19 mouse cellular contexts compared by ENCODE assay signal in genomic region chr2:33363890-33364289, GRCm38 (mm10). TPM values are rescaled to one million over a fixed set of nuclear protein-coding genes. Genes with fewer than 3 reads are reported as not detected.
DNase-seq lines count a peak whose midpoint lies in the region; ATAC-seq lines count a peak whose summit lies in the region.
"Had no signal": no experiment of that assay in that cellular context is flagged by ENCODE, and none has a peak within 500 bp of the region (broad histone marks: within the 10 kb centered on the region; RNA-seq: fewer than 3 reads in every experiment).

No protein-coding gene starts in this region.

- no peak overlapping the region for H3K9ac ChIP-seq in kidney, embryonic 16.5 days (replicated peaks; ENCODE audit: low read length)
- H3K9ac ChIP-seq in liver, embryonic 16.5 days (ENCODE audit: low read depth, low read length), result no peak overlapping the region
- H3K9ac ChIP-seq in liver, embryonic 11.5 days (ENCODE audit: low read depth, low read length), result no peak overlapping the region
- H3K9ac ChIP-seq: embryonic facial prominence, embryonic 13.5 days; forebrain, embryonic 12.5 days had no signal

- no peaks in the 10 kb centered on the region for H3K27me3 ChIP-seq in kidney, embryonic 16.5 days (ENCODE audit: insufficient read depth, low read length)
- no peaks in the 10 kb centered on the region for H3K27me3 ChIP-seq in liver, embryonic 16.5 days (ENCODE audit: control insufficient read depth, insufficient read depth, low read depth, low read length)
- H3K27me3 ChIP-seq in liver, embryonic 11.5 days (replicated peaks; ENCODE audit: control insufficient read depth, insufficient read depth, low read length), result no peaks in the 10 kb centered on the region
- H3K27me3 ChIP-seq: embryonic facial prominence, embryonic 13.5 days; forebrain, embryonic 12.5 days had no signal

- no peaks in the 10 kb centered on the region for H3K9me3 ChIP-seq in kidney, embryonic 16.5 days (ENCODE audit: low read length)
- H3K9me3 ChIP-seq in liver, embryonic 16.5 days (replicated peaks; ENCODE audit: control insufficient read depth, low read length), result no peaks in the 10 kb centered on the region
- H3K9me3 ChIP-seq in liver, embryonic 11.5 days (ENCODE audit: control insufficient read depth, low read length), result no peaks in the 10 kb centered on the region
- H3K9me3 ChIP-seq: embryonic facial prominence, embryonic 13.5 days; forebrain, embryonic 12.5 days; heart, embryonic 10.5 days had no signal

- peak; percentile 39 for DNase-seq in kidney, adult 11 months
- DNase-seq in kidney, postnatal 4 days, result no peak
- DNase-seq in kidney, adult 9 months, result peak; percentile 81
- DNase-seq in liver, embryonic 11.5 days (ENCODE audit: low spot score), result no peak
- peak; percentile 38 for DNase-seq in yolk sac, embryonic 10.5 days (ENCODE audit: low spot score)
- DNase-seq in lung, postnatal 10 days, result no peak
- DNase-seq: adrenal gland, adult 2 months; adrenal gland, postnatal 25 days; cerebellum, postnatal 36 days; gastrocnemius, postnatal 10 days; heart, adult 18-20 months; heart, postnatal 10 days; heart, postnatal 4 days had no signal

- H3K27ac ChIP-seq in kidney, embryonic 16.5 days (ENCODE audit: low read length), result no peak overlapping the region
- H3K27ac ChIP-seq in liver, embryonic 16.5 days (ENCODE audit: low read length), result peak overlapping the region; percentile 24; the same call in 1 of the 2 replicates
- H3K27ac ChIP-seq in liver, embryonic 11.5 days (ENCODE audit: low read depth, low read length), result no peak overlapping the region
- H3K27ac ChIP-seq: embryonic facial prominence, embryonic 13.5 days; forebrain, embryonic 12.5 days; heart, embryonic 10.5 days had no signal

- peaks cover 5% of the 10 kb centered on the region for H3K4me1 ChIP-seq in kidney, embryonic 16.5 days (ENCODE audit: insufficient read depth, low read length)
- H3K4me1 ChIP-seq in liver, embryonic 16.5 days (ENCODE audit: control insufficient read depth, low read depth, low read length), result peaks cover 7% of the 10 kb centered on the region
- H3K4me1 ChIP-seq in liver, embryonic 11.5 days (replicated peaks; ENCODE audit: control insufficient read depth, insufficient read depth, low read length), result 0 out of 2 replicates have a peak, but pooled peaks cover 3% of the 10 kb centered on the region
- H3K4me1 ChIP-seq: embryonic facial prominence, embryonic 13.5 days had no signal

- no peaks in the 10 kb centered on the region for H3K36me3 ChIP-seq in kidney, embryonic 16.5 days (ENCODE audit: insufficient read depth, low read length)
- H3K36me3 ChIP-seq in liver, embryonic 16.5 days (ENCODE audit: control insufficient read depth, insufficient read depth), result no peaks in the 10 kb centered on the region
- H3K36me3 ChIP-seq in liver, embryonic 11.5 days (ENCODE audit: control insufficient read depth, insufficient read depth, low read length), result no peaks in the 10 kb centered on the region
- H3K36me3 ChIP-seq: embryonic facial prominence, embryonic 13.5 days; heart, embryonic 10.5 days had no signal

- no peak for ATAC-seq in kidney, embryonic 16.5 days (ENCODE audit: low FRiP score, low TSS enrichment)
- peak; percentile 58 for ATAC-seq in liver, embryonic 16.5 days (ENCODE audit: low read depth)
- ATAC-seq in liver, embryonic 11.5 days (replicated peaks; ENCODE audit: low FRiP score), result no peak
- ATAC-seq: forebrain, embryonic 16.5 days had no signal

- H3K4me2 ChIP-seq in kidney, embryonic 16.5 days (replicated peaks; ENCODE audit: low read depth, low read length), result no peak overlapping the region
- H3K4me2 ChIP-seq in liver, embryonic 16.5 days (ENCODE audit: low read depth, low read length), result no peak overlapping the region
- H3K4me2 ChIP-seq in liver, embryonic 11.5 days, result no peak overlapping the region
- H3K4me2 ChIP-seq: embryonic facial prominence, embryonic 13.5 days; forebrain, embryonic 12.5 days had no signal

- WGBS in kidney, embryonic 16.5 days, result 79% methylated on average over 4 of the region's 4 CpGs
- 49% methylated on average over 4 of the region's 4 CpGs for WGBS in liver, embryonic 16.5 days (ENCODE audit: insufficient replicate concordance)
- WGBS in liver, embryonic 11.5 days, result 74% methylated on average over 4 of the region's 4 CpGs

- H3K4me3 ChIP-seq in kidney, embryonic 16.5 days (ENCODE audit: low read length), result no peak overlapping the region
- H3K4me3 ChIP-seq in liver, embryonic 16.5 days (ENCODE audit: low read depth, low read length), result no peak overlapping the region
- H3K4me3 ChIP-seq in liver, embryonic 11.5 days (ENCODE audit: low read depth, low read length), result no peak overlapping the region
- H3K4me3 ChIP-seq: embryonic facial prominence, embryonic 13.5 days; forebrain, embryonic 12.5 days; heart, embryonic 10.5 days had no signal

RNA-seq across cellular contexts. Expression of gene Ralgps1, which starts 7.4 kb away (rescaled TPM):
- 5.2 and 7.1 TPM in 2 replicates for polyA plus RNA-seq in kidney, embryonic 16.5 days (2015; fragmentation: Nextera tagmentation; extraction: Ambion mirVana)
- polyA plus RNA-seq in liver, embryonic 16.5 days (2015; fragmentation: Nextera tagmentation; extraction: Ambion mirVana), result 0.95 and 1.1 TPM in 2 replicates
- polyA plus RNA-seq in liver, embryonic 11.5 days (2014; fragmentation: Nextera tagmentation; extraction: Ambion mirVana), result 2.7 and 3.0 TPM in 2 replicates

Comparison
In these comparisons a context has a peak if more than half of its experiments do, and no peak if none do; other contexts are left out.
1. DNase-seq: peak in kidney, adult 11 months (single experiment), kidney, adult 9 months (single experiment) and yolk sac, embryonic 10.5 days (single experiment); none in kidney, postnatal 4 days (0 of 2), liver, embryonic 11.5 days (single experiment) and lung, postnatal 10 days (single experiment).